Mouse (Mus musculus) liver, embryonic 11.5 days (tissue): ENCODE measurements around the gene Vcpkmt. TPM values are rescaled to one million over a fixed set of nuclear protein-coding genes. Genes with fewer than 3 reads are reported as not detected.

Experiments used
- ATAC-seq: fragments of 200-750 bp; cut with Nextera tagmentation; replicated peaks from 2 replicates; pipeline ENCODE4 v1.8.0; 2017; ENCODE audit warnings: moderate number of reproducible peaks, mild to moderate bottlenecking, moderate TSS enrichment, moderate library complexity; ENCODE audit not compliant: low FRiP score
- DNase-seq: peaks from one replicate; pipeline ENCODE4 v3.0.0-alpha.2; 2017; ENCODE audit warnings: low spot score
- H3K27ac ChIP-seq: fragments of 300-500 bp; sonication (generic); 2 replicates; pipeline ENCODE4 v1.5.1; 2014; ENCODE audit warnings: mild to moderate bottlenecking, low read depth, low read length, control low read depth
- H3K27me3 ChIP-seq: fragments of 300-500 bp; sonication (generic); replicated peaks from 2 replicates; pipeline ENCODE4 v1.6.1; 2014; ENCODE audit warnings: low read length, mixed read lengths; ENCODE audit not compliant: control insufficient read depth, insufficient read depth
- H3K36me3 ChIP-seq: fragments of 300-500 bp; sonication (generic); 2 replicates; pipeline ENCODE4 v1.6.1; 2014; ENCODE audit warnings: mild to moderate bottlenecking, low read length, moderate library complexity, mixed read lengths; ENCODE audit not compliant: control insufficient read depth, insufficient read depth
- H3K4me1 ChIP-seq: fragments of 300-500 bp; sonication (generic); replicated peaks from 2 replicates; pipeline ENCODE4 v1.6.1; 2014; ENCODE audit warnings: low read length, mixed read lengths; ENCODE audit not compliant: control insufficient read depth, insufficient read depth
- H3K4me2 ChIP-seq: fragments of 300-500 bp; sonication (generic); 2 replicates; pipeline ENCODE4 v1.6.1; 2014; ENCODE audit warnings: mild to moderate bottlenecking, control low read depth, moderate library complexity
- H3K4me3 ChIP-seq: fragments of 300-500 bp; sonication (generic); 2 replicates; pipeline ENCODE4 v1.5.1; 2014; ENCODE audit warnings: low read depth, low read length, control low read depth
- H3K9ac ChIP-seq: fragments of 300-500 bp; sonication (generic); 2 replicates; pipeline ENCODE4 v1.6.1; 2014; ENCODE audit warnings: low read depth, low read length, control low read depth
- H3K9me3 ChIP-seq: fragments of 300-500 bp; sonication (generic); 2 replicates; pipeline ENCODE4 v1.6.1; 2016; ENCODE audit warnings: low read length, inconsistent platforms, mixed read lengths; ENCODE audit not compliant: control insufficient read depth
- WGBS: fragments of 180-500 bp; shearing (Covaris S2); extraction: QIAGEN DNeasy Blood & Tissue Kit; methylation state at CpG from one replicate; pipeline ENCODE4 v1.1.7; 2014; 5-methylcytosine and 5-hydroxymethylcytosine counted together
- microRNA-seq: library from miRNA; unstranded; fragments of <30 nt; microRNA quantifications from one replicate; pipeline ENCODE4, GENCODE M21; 2017; ENCODE audit warnings: borderline number of aligned reads
- polyA plus RNA-seq: library from polyadenylated mRNA; unstranded; fragments of >200 nt; fragmentation: Nextera tagmentation; extraction: Ambion mirVana; gene quantifications from 2 replicates; pipeline ENCODE4 v1.2.1, GENCODE M21; 2014

The Vcpkmt gene
- polyA plus RNA-seq, 1 experiment from 2014 or later: 32.6 TPM

- no peaks in the 10 kb centered on the region for H3K36me3 ChIP-seq
- no peaks in the 10 kb centered on the region for H3K9me3 ChIP-seq
- peaks cover 11% of the 10 kb centered on the region for H3K4me1 ChIP-seq
- DNase-seq (no peak), ATAC-seq (no peak)
- WGBS: 71% methylated on average over 5 of the region's 5 CpGs
- no peak overlapping the region for H3K4me2 ChIP-seq
- no peaks in the 10 kb centered on the region for H3K27me3 ChIP-seq
- H3K4me3 ChIP-seq: no peak overlapping the region
- H3K9ac ChIP-seq: no peak overlapping the region
- no peak overlapping the region for H3K27ac ChIP-seq
These were observed 49.6 kb downstream of the Vcpkmt start for GRCm38 (mm10) chr12:69533237-69533636.

DNA sequence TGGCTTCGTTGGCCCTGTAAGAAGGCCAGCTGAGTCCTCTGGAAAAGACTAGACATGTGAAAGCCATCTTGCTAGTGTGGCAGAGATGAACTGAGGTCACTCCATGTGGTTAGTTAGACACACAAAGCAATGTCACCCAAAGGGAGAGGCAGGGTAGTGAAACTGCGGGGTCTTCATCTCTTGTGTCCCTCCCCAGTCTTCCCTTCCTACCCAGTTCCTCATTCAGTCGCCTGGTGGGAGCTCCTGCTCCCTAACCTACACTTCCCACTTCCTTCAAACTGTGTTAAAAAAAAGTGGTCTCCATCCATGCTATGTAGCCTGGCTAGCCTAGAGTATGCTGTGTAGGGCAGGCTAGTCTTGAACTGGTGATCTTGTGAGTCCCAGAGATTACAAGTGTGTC is 50.3 kb downstream of the Vcpkmt start:
- H3K36me3 ChIP-seq: no peaks in the 10 kb centered on the region
- no peaks in the 10 kb centered on the region for H3K27me3 ChIP-seq
- 70% methylated on average over 3 of the region's 3 CpGs for WGBS
- peaks cover 4% of the 10 kb centered on the region for H3K4me1 ChIP-seq
- no peaks in the 10 kb centered on the region for H3K9me3 ChIP-seq
- H3K9ac ChIP-seq: no peak overlapping the region
- ATAC-seq (no peak), DNase-seq (no peak)
- no peak overlapping the region for H3K4me2 ChIP-seq
- H3K4me3 ChIP-seq: no peak overlapping the region
- H3K27ac ChIP-seq: no peak overlapping the region

DNA sequence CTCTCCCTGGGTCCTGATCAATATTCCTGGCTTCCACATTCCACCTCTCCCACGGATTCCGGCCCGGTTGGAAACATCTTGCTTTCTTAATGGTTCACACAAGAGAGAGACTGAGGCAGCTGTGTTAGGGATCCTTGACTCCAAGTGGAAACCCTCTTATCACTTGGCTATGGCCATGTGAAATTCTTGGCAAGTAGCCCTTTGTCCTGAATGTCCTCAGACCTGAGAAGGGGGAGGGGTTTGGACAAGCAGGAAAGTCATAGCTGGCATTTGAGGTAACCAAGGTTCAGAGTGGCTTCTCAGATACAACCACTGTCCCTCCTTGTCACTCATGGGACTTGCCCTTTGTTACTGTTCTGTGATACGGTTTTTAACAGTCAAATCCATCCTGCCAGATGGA is 50.7 kb downstream of the Vcpkmt start:
- no peaks in the 10 kb centered on the region for H3K4me1 ChIP-seq
- DNase-seq: no peak
- no peak overlapping the region for H3K9ac ChIP-seq
- no peak overlapping the region for H3K4me3 ChIP-seq
- WGBS: 80% methylated on average over 4 of the region's 4 CpGs
- no peaks in the 10 kb centered on the region for H3K27me3 ChIP-seq
- H3K27ac ChIP-seq: no peak overlapping the region
- H3K9me3 ChIP-seq: no peaks in the 10 kb centered on the region
- H3K36me3 ChIP-seq: no peaks in the 10 kb centered on the region
- H3K4me2 ChIP-seq: no peak overlapping the region
- no peak for ATAC-seq

DNA sequence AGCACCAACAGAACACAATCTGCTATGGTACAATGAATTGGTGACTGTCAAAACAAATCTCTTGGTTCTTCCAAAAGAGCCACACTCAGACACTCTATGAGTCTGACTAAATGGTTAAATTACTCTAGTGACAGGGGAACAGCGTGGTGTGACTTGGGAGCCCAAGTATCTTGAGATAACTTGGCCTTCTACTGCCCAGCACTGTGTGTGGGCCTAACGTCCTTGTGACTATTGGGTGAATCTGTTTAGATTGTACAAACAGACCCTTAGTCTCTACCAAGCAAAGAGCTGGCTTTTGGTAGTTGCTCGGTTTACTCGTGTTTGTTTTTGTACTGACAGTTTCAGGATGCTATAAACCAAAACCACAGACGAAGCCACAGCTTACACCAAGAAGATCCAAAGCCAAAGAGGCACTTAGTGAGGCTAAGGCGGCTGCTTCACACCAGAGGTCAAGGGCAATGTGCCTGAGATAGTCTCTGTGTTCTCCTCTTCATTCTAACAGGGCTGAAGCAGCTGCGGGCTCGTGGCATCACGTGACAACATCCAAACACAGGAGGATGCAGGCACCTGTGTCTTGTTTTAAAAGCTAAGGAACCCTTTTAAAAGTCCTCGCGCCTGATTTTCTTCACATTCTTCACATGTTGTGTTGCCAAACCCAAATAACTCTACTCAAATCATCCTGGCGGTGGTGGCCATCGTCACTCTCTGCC is 53.0 kb downstream of the Vcpkmt start:
- Histone ChIP-seq H3K4me1 (no peaks in the 10 kb centered on the region), H3K9ac (no peak overlapping the region), H3K9me3 (no peaks in the 10 kb centered on the region), H3K4me2 (no peak overlapping the region), H3K36me3 (no peaks in the 10 kb centered on the region), H3K4me3 (no peak overlapping the region), H3K27me3 (no peaks in the 10 kb centered on the region), H3K27ac (no peak overlapping the region)
- ATAC-seq (no peak), DNase-seq (no peak)
- WGBS: 61% methylated on average over 13 of the region's 13 CpGs

GRCm38 (mm10) chr12:69528275-69529032 is 54.4 kb downstream of the Vcpkmt start:
- no peak for DNase-seq
- Histone ChIP-seq H3K4me2 (no peak overlapping the region), H3K27me3 (no peaks in the 10 kb centered on the region), H3K9ac (no peak overlapping the region), H3K36me3 (no peaks in the 10 kb centered on the region), H3K9me3 (no peaks in the 10 kb centered on the region), H3K4me1 (no peaks in the 10 kb centered on the region), H3K27ac (no peak overlapping the region), H3K4me3 (no peak overlapping the region)
- no peak for ATAC-seq
- 84% methylated on average over 8 of the region's 8 CpGs for WGBS

Small RNA genes within 50 kb of the gene (microRNA-seq; reads per million reads assigned to microRNA genes)
- gene Gm23018: not detected

Other genes with a start within 250 kb of the Vcpkmt start
- 74.7 and 81.7 TPM in 2 replicates for gene Nemf, start 225.9 kb downstream of the Vcpkmt start, polyA plus RNA-seq
- gene Arf6, start 210.9 kb downstream of the Vcpkmt start, polyA plus RNA-seq: 65.1 and 68.1 TPM in 2 replicates
- gene Gm9887, start 210.6 kb downstream of the Vcpkmt start, polyA plus RNA-seq: 1.3 and 1.7 TPM in 2 replicates
- 7.6 and 9.2 TPM in 2 replicates for gene Sos2, start 98.8 kb upstream of the Vcpkmt start, polyA plus RNA-seq
- 25.0 and 26.8 TPM in 2 replicates for gene L2hgdh, start 141.8 kb upstream of the Vcpkmt start, polyA plus RNA-seq
- 30.0 and 34.3 TPM in 2 replicates for gene Atp5s, start 141.9 kb upstream of the Vcpkmt start, polyA plus RNA-seq
- gene Cdkl1, start 208.2 kb upstream of the Vcpkmt start, polyA plus RNA-seq: 0.21 and 0.52 TPM in 2 replicates